Mouse (Mus musculus) testis, adult 2 months (tissue): Measurements from ENCODE around the gene Lamtor3. TPM values are rescaled to one million over a fixed set of nuclear protein-coding genes. Genes with fewer than 3 reads are reported as not detected.
A peak's percentile ranks its signal among the peaks of the same experiment; 100 is the strongest.
"Not testable (repeated sequence)": the region's sequence is repeated elsewhere in the genome, so short reads cannot be mapped to it uniquely, and the experiment has no call there.

Experiments
- H3K27ac ChIP-seq: fragments of 200-500 bp; 2 replicates; pipeline ENCODE4 v1.5.1; 2012; ENCODE audit warnings: low read depth, low read length; ENCODE audit not compliant: control insufficient read depth, insufficient read depth
- H3K27me3 ChIP-seq: fragments of 200-500 bp; 2 replicates; pipeline ENCODE4 v1.6.1; 2012; ENCODE audit warnings: mild to moderate bottlenecking, low read length, moderate library complexity; ENCODE audit not compliant: control insufficient read depth, insufficient read depth
- H3K36me3 ChIP-seq: fragments of 200-500 bp; 2 replicates; pipeline ENCODE4 v1.6.1; 2012; ENCODE audit warnings: mild to moderate bottlenecking, low read length; ENCODE audit not compliant: control insufficient read depth, insufficient read depth
- H3K4me1 ChIP-seq: fragments of 200-500 bp; 2 replicates; pipeline ENCODE4 v1.6.1; 2012; ENCODE audit warnings: low read length; ENCODE audit not compliant: control insufficient read depth, insufficient read depth
- H3K4me3 ChIP-seq: fragments of 200-500 bp; 2 replicates; pipeline ENCODE4 v1.5.1; 2012; ENCODE audit warnings: low read depth, mild to moderate bottlenecking, low read length, moderate library complexity, mixed read lengths; ENCODE audit not compliant: control insufficient read depth
- CTCF ChIP-seq: fragments of 200-500 bp; IDR thresholded peaks from 2 replicates; pipeline ENCODE4 v1.5.1; 2012; ENCODE audit warnings: low read depth, mild to moderate bottlenecking, inconsistent platforms, low read length, moderate library complexity; ENCODE audit not compliant: control insufficient read depth, insufficient read depth, insufficient replicate concordance
- POLR2A ChIP-seq: fragments of 200-500 bp; IDR thresholded peaks from 2 replicates; pipeline ENCODE4 v1.6.1; 2012; ENCODE audit warnings: low read depth, mild to moderate bottlenecking, inconsistent platforms, low read length, moderate library complexity; ENCODE audit not compliant: control insufficient read depth
- polyA plus RNA-seq: library from polyadenylated mRNA; depleted of rRNA; stranded (reverse); fragments of >200 nt; gene quantifications from 2 replicates; pipeline ENCODE4 v1.2.3, GENCODE M21; 2012

Gene Lamtor3
- polyA plus RNA-seq, 1 experiment: 15.0 TPM

DNA sequence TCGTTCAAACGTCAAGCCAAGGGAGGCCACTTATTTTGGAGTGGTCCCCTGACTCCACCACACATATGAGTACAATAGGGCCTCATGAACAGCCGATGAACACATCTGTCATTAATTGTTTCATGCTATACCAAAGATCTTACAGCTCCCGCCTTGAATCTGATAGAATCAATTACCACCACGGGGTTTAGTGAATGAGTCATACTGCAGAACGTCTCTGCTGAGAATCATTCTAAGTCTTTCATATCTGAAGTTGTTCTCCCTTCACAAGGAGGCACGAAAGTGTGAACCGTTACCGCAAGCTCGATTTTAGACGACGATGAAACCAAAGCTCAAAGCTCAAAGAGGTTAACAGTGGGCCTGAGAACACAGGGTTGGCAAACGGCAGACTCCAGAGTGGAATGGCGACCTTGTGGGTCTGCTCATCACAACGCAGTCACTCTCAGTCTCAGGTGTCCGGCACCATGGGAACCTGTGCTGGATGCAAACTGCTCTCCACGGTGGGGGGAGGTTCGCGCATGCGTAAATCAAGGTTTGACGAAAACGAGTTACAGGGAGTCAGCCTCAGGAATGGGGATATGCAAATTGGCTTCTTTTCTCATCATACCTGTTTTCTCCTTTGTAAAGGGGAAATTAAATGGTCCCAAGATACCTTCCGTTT lies 36.1 kb downstream of the Lamtor3 start:
- Histone ChIP-seq H3K36me3 (no peaks in the 10 kb centered on the region), H3K27me3 (no peaks in the 10 kb centered on the region), H3K4me1 (peaks cover 11% of the 10 kb centered on the region), H3K27ac (peak overlapping the region; percentile 85; the same call in 1 of the 2 replicates), H3K4me3 (peak overlapping the region; percentile 81)
- TF ChIP-seq POLR2A (peak; percentile 87), CTCF (no peak)

- Histone ChIP-seq H3K36me3 (no peaks in the 10 kb centered on the region), H3K4me3 (peak overlapping the region; percentile 75), H3K27me3 (no peaks in the 10 kb centered on the region), H3K27ac (0 out of 2 replicates have a peak overlapping the region, but pooled peaks have one; percentile 26), H3K4me1 (peaks cover 11% of the 10 kb centered on the region)
- TF ChIP-seq CTCF: no peak
- TF ChIP-seq POLR2A: no peak
Measured at GRCm38 (mm10) chr3:137955560-137956081, 37.3 kb downstream of the Lamtor3 start.

DNA sequence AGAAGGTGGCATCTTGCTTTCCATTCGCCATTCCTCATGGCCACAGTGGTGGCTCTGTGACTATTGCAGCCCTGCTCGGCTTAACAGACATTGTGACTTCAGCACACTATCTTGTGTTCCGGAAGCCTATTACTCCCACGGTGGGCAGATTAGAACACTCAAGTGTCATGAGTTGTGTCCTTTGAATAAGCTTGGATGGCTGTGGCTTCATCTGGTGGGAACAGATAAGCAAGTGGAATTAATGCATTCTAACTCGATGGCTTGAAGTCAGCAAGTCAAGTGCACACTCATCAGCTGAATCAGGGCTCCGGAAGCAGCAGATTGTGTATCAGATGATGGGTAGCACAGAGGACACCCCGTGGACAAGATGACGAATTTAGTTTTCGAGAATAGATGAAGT lies 39.6 kb downstream of the Lamtor3 start:
- Histone ChIP-seq H3K36me3 (no peaks in the 10 kb centered on the region), H3K27me3 (no peaks in the 10 kb centered on the region), H3K27ac (no peak overlapping the region; the same call in 1 of the 2 replicates), H3K4me3 (peak overlapping the region; percentile 76), H3K4me1 (peaks cover 8% of the 10 kb centered on the region)
- TF ChIP-seq POLR2A (peak; percentile 42; the same call in 1 of the 2 replicates), CTCF (no peak)

- H3K27ac ChIP-seq: no peak overlapping the region
- no peaks in the 10 kb centered on the region for H3K36me3 ChIP-seq
- peaks cover 8% of the 10 kb centered on the region for H3K4me1 ChIP-seq
- no peak for TF ChIP-seq CTCF
- TF ChIP-seq POLR2A: no peak
- peak overlapping the region; percentile 54; the same call in 1 of the 2 replicates for H3K4me3 ChIP-seq
- no peaks in the 10 kb centered on the region for H3K27me3 ChIP-seq
Measured at GRCm38 (mm10) chr3:137958352-137958751, 40.0 kb downstream of the Lamtor3 start.

DNA sequence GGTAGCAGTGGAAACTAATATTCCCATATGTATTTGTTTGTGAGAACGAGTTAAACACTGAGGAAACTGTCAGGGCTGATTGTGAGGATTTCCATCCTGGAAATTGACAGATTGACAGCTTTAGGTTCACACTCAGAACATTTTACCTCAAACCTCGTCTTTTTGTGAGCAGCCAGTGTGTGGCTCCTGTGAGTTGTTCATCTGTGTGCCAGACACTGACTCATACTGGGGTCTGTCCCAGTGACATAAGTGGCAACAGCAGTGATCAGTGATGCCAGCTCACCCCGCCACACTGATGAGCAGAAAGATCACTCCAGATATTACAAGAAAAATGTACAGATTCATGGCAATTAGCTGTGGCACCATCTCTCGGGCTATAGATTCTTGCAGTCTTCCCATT lies 41.1 kb downstream of the Lamtor3 start:
- H3K27ac ChIP-seq: no peak overlapping the region

DNA sequence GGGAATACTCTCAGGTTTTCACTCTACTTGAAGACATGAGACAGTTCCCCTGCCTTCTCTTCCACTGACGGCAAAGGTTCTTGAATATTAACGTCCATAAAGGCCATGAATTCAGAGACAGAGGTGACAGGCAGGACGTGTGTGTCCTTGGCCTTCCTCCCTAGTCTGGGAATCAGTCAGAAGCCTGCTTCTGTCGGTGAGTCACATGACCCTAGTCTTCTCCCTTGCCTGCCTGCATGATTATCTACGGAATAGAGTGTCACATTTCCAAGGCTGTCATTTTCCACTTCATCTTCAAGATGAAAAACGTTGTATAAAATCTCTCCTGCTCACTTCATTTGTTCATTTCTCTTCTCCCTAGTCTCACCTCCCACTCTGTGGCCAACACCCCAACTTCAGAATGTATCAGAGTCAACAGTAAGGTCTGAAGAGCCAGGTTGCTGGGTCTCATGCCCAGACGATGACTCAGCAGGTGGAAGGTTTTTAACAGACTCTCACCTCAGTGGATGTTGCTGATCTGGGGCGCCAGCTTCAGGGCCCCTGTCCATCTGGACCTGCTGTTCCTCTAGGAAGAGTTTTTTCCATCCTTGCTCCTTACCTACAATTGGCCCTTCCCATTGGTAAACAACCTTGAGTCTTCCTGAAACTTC lies 43.6 kb downstream of the Lamtor3 start:
- H3K4me3 ChIP-seq: no peak overlapping the region
- no peaks in the 10 kb centered on the region for H3K27me3 ChIP-seq
- no peak overlapping the region for H3K27ac ChIP-seq
- H3K36me3 ChIP-seq: no peaks in the 10 kb centered on the region
- no peaks in the 10 kb centered on the region; the same call in 1 of the 2 replicates for H3K4me1 ChIP-seq
- no peak for TF ChIP-seq CTCF
- no peak for TF ChIP-seq POLR2A

More for the DNA sequence above, 41.1 kb downstream of the Lamtor3 start:
- H3K27me3 ChIP-seq: no peaks in the 10 kb centered on the region
- peaks cover 7% of the 10 kb centered on the region for H3K4me1 ChIP-seq
- no peaks in the 10 kb centered on the region for H3K36me3 ChIP-seq
- TF ChIP-seq POLR2A (no peak), CTCF (no peak)
- H3K4me3 ChIP-seq: peak overlapping the region; percentile 51; the same call in 1 of the 2 replicates

- H3K4me3 ChIP-seq: no peak overlapping the region
- no peak overlapping the region for H3K27ac ChIP-seq
- TF ChIP-seq CTCF (no peak), POLR2A (no peak)
- H3K4me1 ChIP-seq: no peaks in the 10 kb centered on the region; the same call in 1 of the 2 replicates
- no peaks in the 10 kb centered on the region for H3K36me3 ChIP-seq
- H3K27me3 ChIP-seq: no peaks in the 10 kb centered on the region
Measured at GRCm38 (mm10) chr3:137963508-137963907, 45.2 kb downstream of the Lamtor3 start.

DNA sequence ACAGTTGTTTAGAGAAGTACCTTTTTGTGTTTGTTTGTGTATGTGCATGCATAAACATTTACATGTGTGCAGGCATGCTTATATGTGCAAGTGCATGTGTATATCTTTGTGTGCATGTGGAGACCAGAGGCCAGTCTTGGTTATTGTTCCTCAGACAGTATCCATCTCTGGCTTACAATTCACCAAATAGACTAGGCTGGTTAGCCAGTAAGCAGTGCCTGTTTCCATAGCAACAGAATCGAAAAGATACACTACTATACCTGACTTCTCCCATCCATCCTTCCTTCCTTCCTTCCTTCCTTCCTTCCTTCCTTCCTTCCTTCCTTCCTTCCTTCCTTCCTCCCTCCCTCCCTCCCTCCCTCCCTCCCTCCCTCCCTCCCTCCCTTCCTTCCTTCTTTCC lies 45.7 kb downstream of the Lamtor3 start:
- not testable (repeated sequence) for H3K4me3 ChIP-seq, H3K36me3 ChIP-seq, H3K27ac ChIP-seq, H3K4me1 ChIP-seq, H3K27me3 ChIP-seq
